Mouse (Mus musculus): Measurements from ENCODE around the gene Myh2. TPM values are rescaled to one million over a fixed set of nuclear protein-coding genes. Genes with fewer than 3 reads are reported as not detected.

Gene Myh2
- polyA plus RNA-seq, 1 experiment from 2014 or later = not detected

GRCm38 (mm10) chr11:67153843-67154242, 17.0 kb upstream of the Myh2 start:
- ATAC-seq (ENCODE audit: insufficient number of reproducible peaks, low FRiP score) = no peak
- 53% methylated on average over 1 of the region's 1 CpGs for WGBS
- no peaks in the 10 kb centered on the region for H3K27me3 ChIP-seq (replicated peaks)

DNA sequence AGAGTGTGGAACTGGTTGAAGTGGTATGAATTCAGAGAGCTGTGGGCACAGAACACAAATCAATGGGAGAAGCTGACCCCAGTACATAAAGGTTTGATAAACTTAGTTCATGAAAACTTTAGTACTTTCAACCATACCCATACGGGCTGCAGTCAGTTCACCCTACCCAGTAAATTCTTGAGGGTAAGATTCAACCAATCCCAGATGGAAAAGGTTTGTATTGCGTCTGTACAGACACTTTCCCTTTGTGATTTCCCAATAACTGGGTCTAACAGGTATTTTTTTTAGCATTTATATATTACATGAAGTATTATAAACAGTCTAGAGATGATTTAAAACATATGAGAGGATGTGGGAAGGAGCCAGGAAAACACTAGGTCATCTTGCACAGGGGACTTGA, 15.2 kb upstream of the Myh2 start:
- H3K9ac ChIP-seq = no peak overlapping the region
- WGBS = 80% methylated on average over 2 of the region's 2 CpGs
- no peaks in the 10 kb centered on the region for H3K27me3 ChIP-seq (replicated peaks)
- H3K4me2 ChIP-seq = no peak overlapping the region
- no peak for ATAC-seq (ENCODE audit: insufficient number of reproducible peaks, low FRiP score)
- H3K27ac ChIP-seq (ENCODE audit: poor library complexity, severe bottlenecking) = no peak overlapping the region
- 0 out of 2 replicates have a peak, but pooled peaks cover 3% of the 10 kb centered on the region for H3K4me1 ChIP-seq (replicated peaks)
- H3K9me3 ChIP-seq (replicated peaks) = no peaks in the 10 kb centered on the region
- no peak overlapping the region for H3K4me3 ChIP-seq
- H3K36me3 ChIP-seq = no peaks in the 10 kb centered on the region

More at GRCm38 (mm10) chr11:67153843-67154242, 17.0 kb upstream of the Myh2 start:
- Histone ChIP-seq H3K4me2 (no peak overlapping the region), H3K36me3 (no peaks in the 10 kb centered on the region), H3K4me1 (replicated peaks) (0 out of 2 replicates have a peak, but pooled peaks cover 3% of the 10 kb centered on the region), H3K9me3 (replicated peaks) (no peaks in the 10 kb centered on the region), H3K27ac (ENCODE audit: poor library complexity, severe bottlenecking) (no peak overlapping the region), H3K9ac (no peak overlapping the region), H3K4me3 (no peak overlapping the region)

- 81% methylated on average over 3 of the region's 3 CpGs for WGBS
- 0 out of 2 replicates have a peak, but pooled peaks cover 2% of the 10 kb centered on the region for H3K4me1 ChIP-seq (replicated peaks)
- H3K9me3 ChIP-seq (replicated peaks) = no peaks in the 10 kb centered on the region
- no peaks in the 10 kb centered on the region for H3K36me3 ChIP-seq
- H3K9ac ChIP-seq = no peak overlapping the region
- no peak overlapping the region for H3K4me3 ChIP-seq
- ATAC-seq (ENCODE audit: insufficient number of reproducible peaks, low FRiP score) = no peak
- no peak overlapping the region for H3K27ac ChIP-seq (ENCODE audit: poor library complexity, severe bottlenecking)
- no peaks in the 10 kb centered on the region for H3K27me3 ChIP-seq (replicated peaks)
- H3K4me2 ChIP-seq = no peak overlapping the region
These were observed 10.7 kb upstream of the Myh2 start for GRCm38 (mm10) chr11:67160131-67160530.

GRCm38 (mm10) chr11:67163701-67164100, 7.1 kb upstream of the Myh2 start:
- Histone ChIP-seq H3K4me2 (no peak overlapping the region), H3K9me3 (replicated peaks) (no peaks in the 10 kb centered on the region)
- no peak for ATAC-seq (ENCODE audit: insufficient number of reproducible peaks, low FRiP score)

DNA sequence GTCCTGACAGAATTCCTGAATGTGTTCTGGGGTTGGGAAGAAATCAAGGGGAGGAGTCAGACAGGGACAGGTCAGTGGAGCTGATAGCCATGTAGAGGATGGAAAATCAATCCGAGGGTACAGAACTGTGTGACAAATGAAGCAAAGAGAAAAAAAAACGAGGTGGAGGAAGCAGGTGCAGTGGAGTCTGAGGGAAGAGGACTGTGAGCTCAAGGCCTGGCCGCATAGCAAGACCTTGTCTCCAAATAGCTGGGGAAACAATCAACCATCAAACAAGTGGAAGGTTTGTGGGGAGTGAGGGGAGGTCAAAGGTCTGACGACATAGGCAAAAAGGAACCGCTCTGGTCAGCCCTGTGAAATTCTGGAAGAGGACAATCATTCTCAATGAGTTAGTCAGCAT, 6.0 kb upstream of the Myh2 start:
- Histone ChIP-seq H3K27me3 (replicated peaks) (no peaks in the 10 kb centered on the region), H3K4me1 (replicated peaks) (0 out of 2 replicates have a peak, but pooled peaks cover 2% of the 10 kb centered on the region), H3K9me3 (replicated peaks) (no peaks in the 10 kb centered on the region), H3K4me3 (no peak overlapping the region), H3K9ac (no peak overlapping the region), H3K4me2 (no peak overlapping the region), H3K27ac (ENCODE audit: poor library complexity, severe bottlenecking) (no peak overlapping the region), H3K36me3 (no peaks in the 10 kb centered on the region)
- 64% methylated on average over 5 of the region's 5 CpGs for WGBS
- no peak for ATAC-seq (ENCODE audit: insufficient number of reproducible peaks, low FRiP score)

More at GRCm38 (mm10) chr11:67163701-67164100, 7.1 kb upstream of the Myh2 start:
- H3K27ac ChIP-seq (ENCODE audit: poor library complexity, severe bottlenecking) = no peak overlapping the region
- H3K4me3 ChIP-seq = no peak overlapping the region
- H3K9ac ChIP-seq = no peak overlapping the region
- H3K27me3 ChIP-seq (replicated peaks) = no peaks in the 10 kb centered on the region
- 66% methylated on average over 4 of the region's 4 CpGs for WGBS
- 0 out of 2 replicates have a peak, but pooled peaks cover 2% of the 10 kb centered on the region for H3K4me1 ChIP-seq (replicated peaks)
- H3K36me3 ChIP-seq = no peaks in the 10 kb centered on the region

DNA sequence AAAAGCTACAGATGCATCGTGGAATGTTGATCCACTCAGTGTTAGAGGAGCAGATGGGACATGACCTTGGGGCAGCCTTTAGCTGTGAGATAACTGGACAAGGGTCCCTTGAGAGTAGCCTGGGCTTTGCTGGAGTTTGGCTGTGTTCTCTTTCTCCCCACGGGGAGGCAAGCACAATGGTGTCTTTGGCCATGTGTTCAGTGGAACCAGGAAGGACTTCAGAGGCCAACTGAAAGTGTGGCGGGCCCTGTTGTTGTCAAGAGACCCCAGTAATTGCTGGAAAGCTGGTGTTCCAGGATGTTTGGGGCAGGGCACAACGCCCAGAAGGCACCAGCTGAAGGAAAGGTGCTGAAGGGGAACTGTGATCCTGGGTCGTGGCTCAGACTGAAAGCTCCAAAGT, 1.5 kb upstream of the Myh2 start:
- no peaks in the 10 kb centered on the region for H3K27me3 ChIP-seq (replicated peaks)
- 50% methylated on average over 5 of the region's 5 CpGs for WGBS
- H3K9me3 ChIP-seq (replicated peaks) = no peaks in the 10 kb centered on the region
- H3K36me3 ChIP-seq = no peaks in the 10 kb centered on the region
- no peak overlapping the region for H3K9ac ChIP-seq
- no peak overlapping the region for H3K27ac ChIP-seq (ENCODE audit: poor library complexity, severe bottlenecking)
- no peaks in the 10 kb centered on the region for H3K4me1 ChIP-seq (replicated peaks)
- no peak for ATAC-seq (ENCODE audit: insufficient number of reproducible peaks, low FRiP score)
- H3K4me2 ChIP-seq = no peak overlapping the region
- no peak overlapping the region for H3K4me3 ChIP-seq

- Histone ChIP-seq H3K4me3 (no peak overlapping the region), H3K4me2 (no peak overlapping the region), H3K4me1 (replicated peaks) (no peaks in the 10 kb centered on the region), H3K9ac (no peak overlapping the region), H3K9me3 (replicated peaks) (no peaks in the 10 kb centered on the region), H3K36me3 (no peaks in the 10 kb centered on the region), H3K27ac (ENCODE audit: poor library complexity, severe bottlenecking) (no peak overlapping the region), H3K27me3 (replicated peaks) (no peaks in the 10 kb centered on the region)
- no peak for ATAC-seq (ENCODE audit: insufficient number of reproducible peaks, low FRiP score)
- WGBS = 80% methylated on average over 2 of the region's 2 CpGs
These were observed 1.6 kb downstream of the Myh2 start for GRCm38 (mm10) chr11:67172439-67172838.

DNA sequence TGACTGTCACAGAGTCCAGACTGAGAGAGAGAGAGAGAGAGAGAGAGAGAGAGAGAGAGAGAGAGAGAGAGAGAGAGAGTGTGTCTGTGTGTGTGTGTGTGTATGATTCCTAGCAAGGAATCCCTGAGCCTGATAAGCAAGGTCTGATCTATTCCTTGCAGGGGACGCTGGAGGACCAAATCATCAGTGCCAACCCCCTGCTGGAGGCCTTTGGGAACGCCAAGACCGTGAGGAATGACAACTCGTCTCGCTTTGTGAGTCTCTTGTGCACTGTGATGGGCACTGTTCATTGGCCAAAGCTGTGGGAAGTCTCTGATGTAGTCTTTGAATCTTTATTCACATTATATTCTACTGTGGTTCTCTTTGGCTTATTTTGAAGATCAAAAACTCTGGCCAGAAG, 5.5 kb downstream of the Myh2 start:
- Histone ChIP-seq H3K9me3 (replicated peaks) (no peaks in the 10 kb centered on the region), H3K4me3 (no peak overlapping the region), H3K4me1 (replicated peaks) (no peaks in the 10 kb centered on the region), H3K27me3 (replicated peaks) (no peaks in the 10 kb centered on the region), H3K27ac (ENCODE audit: poor library complexity, severe bottlenecking) (no peak overlapping the region), H3K9ac (no peak overlapping the region), H3K36me3 (no peaks in the 10 kb centered on the region), H3K4me2 (no peak overlapping the region)
- WGBS = 67% methylated on average over 5 of the region's 5 CpGs
- ATAC-seq (ENCODE audit: insufficient number of reproducible peaks, low FRiP score) = no peak

DNA sequence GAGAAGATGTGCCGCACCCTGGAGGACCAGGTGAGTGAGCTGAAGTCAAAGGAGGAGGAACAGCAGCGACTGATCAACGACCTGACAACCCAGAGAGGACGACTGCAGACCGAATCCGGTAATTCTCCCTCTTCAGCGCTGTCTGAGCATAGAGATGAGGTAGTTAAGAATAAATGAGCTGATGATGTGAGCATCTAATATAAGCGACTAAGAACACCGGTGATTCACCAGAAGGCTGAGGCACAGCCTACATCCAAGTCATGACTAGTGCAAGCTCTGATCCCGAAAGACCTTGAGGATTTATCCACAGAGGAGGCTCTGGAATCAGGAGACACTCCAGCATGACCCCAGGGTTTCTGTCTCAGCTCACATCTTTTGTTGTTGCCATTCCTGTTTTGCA, 19.5 kb downstream of the Myh2 start:
- WGBS = 78% methylated on average over 10 of the region's 10 CpGs
- Histone ChIP-seq H3K4me3 (no peak overlapping the region), H3K27ac (ENCODE audit: poor library complexity, severe bottlenecking) (no peak overlapping the region), H3K9me3 (replicated peaks) (no peaks in the 10 kb centered on the region), H3K27me3 (replicated peaks) (no peaks in the 10 kb centered on the region), H3K4me1 (replicated peaks) (no peaks in the 10 kb centered on the region), H3K36me3 (no peaks in the 10 kb centered on the region), H3K9ac (no peak overlapping the region), H3K4me2 (no peak overlapping the region)
- no peak for ATAC-seq (ENCODE audit: insufficient number of reproducible peaks, low FRiP score)

DNA sequence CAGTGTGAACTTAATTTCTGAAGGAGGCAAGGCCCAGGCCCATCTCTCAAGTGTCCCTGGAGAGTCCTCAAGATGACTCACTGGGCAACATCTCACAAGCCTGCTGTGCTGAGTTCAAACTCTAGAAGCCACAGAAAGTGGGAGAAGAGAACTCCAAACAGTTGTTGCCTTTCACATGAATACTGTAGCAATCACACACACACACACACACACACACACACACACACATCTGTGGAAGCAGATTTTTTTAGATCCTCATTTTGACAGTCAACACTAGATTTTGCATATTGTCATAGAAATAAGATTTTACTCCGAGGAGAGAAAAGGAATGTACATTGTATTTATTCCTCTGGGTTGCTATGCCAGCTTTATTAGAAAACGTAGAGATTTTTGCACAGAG, 20.0 kb downstream of the Myh2 start:
- Histone ChIP-seq H3K27ac (ENCODE audit: poor library complexity, severe bottlenecking) (no peak overlapping the region), H3K36me3 (no peaks in the 10 kb centered on the region), H3K4me3 (no peak overlapping the region), H3K27me3 (replicated peaks) (no peaks in the 10 kb centered on the region), H3K9ac (no peak overlapping the region), H3K9me3 (replicated peaks) (no peaks in the 10 kb centered on the region), H3K4me2 (no peak overlapping the region), H3K4me1 (replicated peaks) (no peaks in the 10 kb centered on the region)
- WGBS = 79% methylated on average over 2 of the region's 2 CpGs
- ATAC-seq (ENCODE audit: insufficient number of reproducible peaks, low FRiP score) = no peak

DNA sequence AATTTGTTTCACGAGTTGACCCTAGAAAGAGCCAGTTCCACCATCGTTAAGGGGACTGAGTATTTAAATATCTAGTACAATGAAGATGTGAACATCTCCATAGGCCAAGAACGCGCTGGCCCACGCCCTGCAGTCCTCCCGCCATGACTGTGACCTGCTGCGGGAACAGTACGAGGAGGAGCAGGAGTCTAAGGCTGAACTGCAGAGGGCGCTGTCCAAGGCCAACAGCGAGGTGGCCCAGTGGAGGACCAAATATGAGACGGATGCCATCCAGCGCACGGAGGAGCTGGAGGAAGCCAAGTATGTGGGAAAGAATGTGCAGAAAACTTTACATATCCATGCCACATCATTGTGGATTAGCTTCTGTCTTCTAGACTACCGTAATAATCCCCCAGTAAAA, 20.7 kb downstream of the Myh2 start:
- Histone ChIP-seq H3K27me3 (replicated peaks) (no peaks in the 10 kb centered on the region), H3K27ac (ENCODE audit: poor library complexity, severe bottlenecking) (no peak overlapping the region), H3K9me3 (replicated peaks) (no peaks in the 10 kb centered on the region), H3K9ac (no peak overlapping the region), H3K4me2 (no peak overlapping the region), H3K36me3 (no peaks in the 10 kb centered on the region), H3K4me3 (no peak overlapping the region), H3K4me1 (replicated peaks) (no peaks in the 10 kb centered on the region)
- 84% methylated on average over 14 of the region's 14 CpGs for WGBS
- ATAC-seq (ENCODE audit: insufficient number of reproducible peaks, low FRiP score) = no peak

GRCm38 (mm10) chr11:67199321-67199720, 28.5 kb downstream of the Myh2 start:
- WGBS = 32% methylated on average over 1 of the region's 1 CpGs
- no peak overlapping the region for H3K27ac ChIP-seq (ENCODE audit: poor library complexity, severe bottlenecking)
- no peak overlapping the region for H3K9ac ChIP-seq
- 0 out of 2 replicates have a peak, but pooled peaks cover 3% of the 10 kb centered on the region for H3K4me1 ChIP-seq (replicated peaks)
- ATAC-seq (ENCODE audit: insufficient number of reproducible peaks, low FRiP score) = no peak
- H3K4me3 ChIP-seq = no peak overlapping the region
- H3K9me3 ChIP-seq (replicated peaks) = no peaks in the 10 kb centered on the region
- no peaks in the 10 kb centered on the region for H3K36me3 ChIP-seq
- H3K27me3 ChIP-seq (replicated peaks) = no peaks in the 10 kb centered on the region
- no peak overlapping the region for H3K4me2 ChIP-seq

Measured in heart, embryonic 12.5 days (tissue).